Mouse (Mus musculus): ENCODE data around the gene Gsta4. TPM values are rescaled to one million over a fixed set of nuclear protein-coding genes. Genes with fewer than 3 reads are reported as not detected.
A peak's percentile ranks its signal among the peaks of the same experiment; 100 is the strongest.
"Not testable (repeated sequence)": the region's sequence is repeated elsewhere in the genome, so short reads cannot be mapped to it uniquely, and the experiment has no call there.

Gene Gsta4
- total RNA-seq, 2 experiments from 2014 or later: 10.3 to 22.8 TPM

- no peak overlapping the region for H3K4me3 ChIP-seq
- intact Hi-C loops (cut with DNase I): no loop called here
- no peak for DNase-seq
- no peak for TF ChIP-seq CTCF (IDR thresholded peaks at IDR 0.05)
- H3K27ac ChIP-seq: no peak overlapping the region
Observed at GRCm38 (mm10) chr9:78223221-78223902, 40.8 kb downstream of the Gsta4 start.

- no peak overlapping the region for H3K27ac ChIP-seq
- intact Hi-C loops (cut with DNase I): no loop called here
- no peak for TF ChIP-seq CTCF (IDR thresholded peaks at IDR 0.05)
- H3K4me3 ChIP-seq: no peak overlapping the region
- no peak for DNase-seq
Observed at GRCm38 (mm10) chr9:78224418-78224817, 41.8 kb downstream of the Gsta4 start.

GRCm38 (mm10) chr9:78225304-78225703 lies 42.7 kb downstream of the Gsta4 start:
- peak; percentile 48 for DNase-seq
- H3K27ac ChIP-seq: peak overlapping the region; percentile 77
- peak overlapping the region; percentile 36 for H3K4me3 ChIP-seq
- TF ChIP-seq CTCF (IDR thresholded peaks at IDR 0.05): no peak
- intact Hi-C loops (cut with DNase I): no loop called here

- Histone ChIP-seq H3K27ac (no peak overlapping the region), H3K4me3 (no peak overlapping the region)
- intact Hi-C loops (cut with DNase I): no loop called here
- no peak for TF ChIP-seq CTCF (IDR thresholded peaks at IDR 0.05)
- no peak for DNase-seq
Observed at GRCm38 (mm10) chr9:78228122-78228521, 45.5 kb downstream of the Gsta4 start.

GRCm38 (mm10) chr9:78229658-78230057 lies 47.1 kb downstream of the Gsta4 start:
- DNase-seq; H3K27ac ChIP-seq; intact Hi-C loops (cut with DNase I); H3K4me3 ChIP-seq: not testable (repeated sequence)

GRCm38 (mm10) chr9:78230461-78230860 lies 47.9 kb downstream of the Gsta4 start, which contains the start of gene Gsta1:
TSS of gene Gsta1 (plus strand) at chr9:78230656.
- DNase-seq; H3K4me3 ChIP-seq; intact Hi-C loops (cut with DNase I); H3K27ac ChIP-seq: not testable (repeated sequence)

GRCm38 (mm10) chr9:78233121-78233695 lies 50.6 kb downstream of the Gsta4 start:
- DNase-seq; intact Hi-C loops (cut with DNase I); H3K4me3 ChIP-seq; H3K27ac ChIP-seq: not testable (repeated sequence)

- peak; percentile 22 for DNase-seq
- intact Hi-C loops (cut with DNase I); H3K27ac ChIP-seq: not testable (repeated sequence)
Observed at GRCm38 (mm10) chr9:78255683-78256470, 73.3 kb downstream of the Gsta4 start.

GRCm38 (mm10) chr9:78256914-78257313 lies 74.3 kb downstream of the Gsta4 start, which contains the start of gene Gm3776:
TSS of gene Gm3776 (plus strand) at chr9:78257129.
- intact Hi-C loops (cut with DNase I); H3K4me3 ChIP-seq; H3K27ac ChIP-seq; DNase-seq: not testable (repeated sequence)

More at GRCm38 (mm10) chr9:78255683-78256470, 73.3 kb downstream of the Gsta4 start:
- H3K4me3 ChIP-seq: not testable (repeated sequence)

Other genes with a start within 250 kb of the Gsta4 start
- gene Gcm1, start 130.8 kb upstream of the Gsta4 start, total RNA-seq (2021): not detected
- gene Fbxo9, start 73.7 kb upstream of the Gsta4 start, total RNA-seq (2021): 10 to 100 TPM; 43.3 to 49.0 TPM
- 1 to 10 TPM; 5.0 to 6.4 TPM for gene Ick, start 73.6 kb upstream of the Gsta4 start, total RNA-seq (2021)
- under 1 TPM in 1 of 2 experiments, not detected in 1; 0.33 TPM for gene Gsta1, start 47.9 kb downstream of the Gsta4 start, total RNA-seq (2021)
- not detected for gene Gm3776, start 74.4 kb downstream of the Gsta4 start, total RNA-seq (2021)
- not detected for gene Gm10639, start 107.1 kb downstream of the Gsta4 start, total RNA-seq (2021)
- gene Omt2a, start 132.0 kb downstream of the Gsta4 start, total RNA-seq (2021): not detected
- gene Omt2b, start 144.8 kb downstream of the Gsta4 start, total RNA-seq (2021): not detected
- gene Gsta2, start 173.0 kb downstream of the Gsta4 start, total RNA-seq (2021): not detected
- gene Dppa5a, start 185.4 kb downstream of the Gsta4 start, total RNA-seq (2021): not detected
- not detected for gene Ooep, start 196.0 kb downstream of the Gsta4 start, total RNA-seq (2021)
- not detected for gene Ddx43, start 213.0 kb downstream of the Gsta4 start, total RNA-seq (2021)

Measured in gastrocnemius, adult 2 months (tissue).